Mouse (Mus musculus): ENCODE data around the gene Lpo.
A peak's percentile ranks its signal among the peaks of the same experiment; 100 is the strongest.

The Lpo gene

GRCm38 (mm10) chr11:87802621-87803020, 25.5 kb downstream of the Lpo start:
- DNase-seq, result peak; percentile 23 to 39

- DNase-seq, result no peak
Observed at GRCm38 (mm10) chr11:87801711-87802275, 26.3 kb downstream of the Lpo start.

GRCm38 (mm10) chr11:87793460-87793859, 34.6 kb downstream of the Lpo start, which contains the start of gene Mpo:
TSS of gene Mpo (plus strand) at chr11:87793581.
- DNase-seq, result no peak

- DNase-seq, result no peak
Observed at GRCm38 (mm10) chr11:87790088-87790487, 38.0 kb downstream of the Lpo start.

- DNase-seq, result no peak
Observed at GRCm38 (mm10) chr11:87780130-87780529, 48.0 kb downstream of the Lpo start.

- DNase-seq, result no peak
Observed at GRCm38 (mm10) chr11:87779392-87779791, 48.7 kb downstream of the Lpo start.

GRCm38 (mm10) chr11:87778915-87779314, 49.2 kb downstream of the Lpo start:
- no peak for DNase-seq

GRCm38 (mm10) chr11:87778100-87778765, 49.9 kb downstream of the Lpo start:
- peak; percentile 84 to 89 for DNase-seq

GRCm38 (mm10) chr11:87772354-87772753, 55.7 kb downstream of the Lpo start:
- no peak for DNase-seq

- peak; percentile 56 to 81 for DNase-seq
Observed at GRCm38 (mm10) chr11:87770989-87771388, 57.1 kb downstream of the Lpo start.

- no peak for DNase-seq
Observed at GRCm38 (mm10) chr11:87768745-87769144, 59.3 kb downstream of the Lpo start.

- DNase-seq, result peak; percentile 35 to 55
Observed at GRCm38 (mm10) chr11:87763988-87764876, 63.9 kb downstream of the Lpo start.

- DNase-seq, result peak in 1 of 2 experiments; percentile 43
Observed at GRCm38 (mm10) chr11:87763511-87763987, 64.5 kb downstream of the Lpo start.

- no peak for DNase-seq
Observed at GRCm38 (mm10) chr11:87762702-87763385, 65.2 kb downstream of the Lpo start.

- no peak for DNase-seq
Observed at GRCm38 (mm10) chr11:87761806-87762701, 66.0 kb downstream of the Lpo start.

GRCm38 (mm10) chr11:87761181-87761721, 66.8 kb downstream of the Lpo start:
- peak in 1 of 2 experiments; percentile 20 for DNase-seq

GRCm38 (mm10) chr11:87760301-87761081, 67.6 kb downstream of the Lpo start, which contains the start of gene Tspoap1:
TSS of gene Tspoap1 (plus strand) at chr11:87760541.
- DNase-seq, result peak; percentile 24 to 31

- DNase-seq, result peak in 1 of 2 experiments; percentile 63
Observed at GRCm38 (mm10) chr11:87759609-87760005, 68.5 kb downstream of the Lpo start.

GRCm38 (mm10) chr11:87758957-87759608, 69.0 kb downstream of the Lpo start:
- no peak for DNase-seq

Measured in lung, postnatal 4 days (tissue).